Mouse (Mus musculus) intestine, postnatal 0 days (tissue): Measurements from ENCODE around the gene Rhod. TPM values are rescaled to one million over a fixed set of nuclear protein-coding genes. Genes with fewer than 3 reads are reported as not detected.

Source experiments
- ATAC-seq: fragments of 200-750 bp; cut with Nextera tagmentation; 2 replicates; pipeline ENCODE4 v1.8.0; 2017; ENCODE audit warnings: mild to moderate bottlenecking, moderate TSS enrichment, moderate library complexity
- H3K27ac ChIP-seq: fragments of 300-500 bp; sonication (generic); 2 replicates; pipeline ENCODE4 v1.5.1; 2014; ENCODE audit warnings: mild to moderate bottlenecking, low read depth, low read length, moderate library complexity
- H3K27me3 ChIP-seq: fragments of 300-500 bp; sonication (generic); replicated peaks from 2 replicates; pipeline ENCODE4 v1.6.1; 2014; ENCODE audit warnings: low read length, mixed read lengths; ENCODE audit not compliant: control insufficient read depth, insufficient read depth
- H3K36me3 ChIP-seq: fragments of 300-500 bp; sonication (generic); 2 replicates; pipeline ENCODE4 v1.6.1; 2014; ENCODE audit warnings: mild to moderate bottlenecking, moderate library complexity; ENCODE audit not compliant: control insufficient read depth, insufficient read depth
- H3K4me1 ChIP-seq: fragments of 300-500 bp; sonication (generic); replicated peaks from 2 replicates; pipeline ENCODE4 v1.6.1; 2014; ENCODE audit warnings: antibody characterized with exemption, low read length, mixed read lengths; ENCODE audit not compliant: control insufficient read depth, insufficient read depth
- H3K4me2 ChIP-seq: fragments of 300-500 bp; sonication (generic); replicated peaks from 2 replicates; pipeline ENCODE4 v1.6.1; 2014; ENCODE audit warnings: low read depth, mild to moderate bottlenecking, moderate library complexity
- H3K4me3 ChIP-seq: fragments of 300-500 bp; sonication (generic); 2 replicates; pipeline ENCODE4 v1.5.1; 2014; ENCODE audit warnings: low read depth, low read length
- H3K9ac ChIP-seq: fragments of 300-500 bp; sonication (generic); 2 replicates; pipeline ENCODE4 v1.6.1; 2014; ENCODE audit warnings: mild to moderate bottlenecking, low read depth, low read length
- H3K9me3 ChIP-seq: fragments of 300-500 bp; sonication (generic); 2 replicates; pipeline ENCODE4 v1.6.1; 2016; ENCODE audit warnings: mixed run types; ENCODE audit not compliant: control insufficient read depth
- CTCF ChIP-seq: sonication (generic); IDR thresholded peaks from 2 replicates; pipeline ENCODE4 v1.5.1; 2016; ENCODE audit warnings: low read depth, mild to moderate bottlenecking, control low read depth, antibody characterized with exemption, moderate library complexity
- WGBS: fragments of 180-500 bp; shearing (Covaris S2); extraction: QIAGEN DNeasy Blood & Tissue Kit; methylation state at CpG from one replicate; pipeline ENCODE4 v1.1.7; 2014; 5-methylcytosine and 5-hydroxymethylcytosine counted together
- polyA plus RNA-seq: library from polyadenylated mRNA; unstranded; fragments of >200 nt; fragmentation: Nextera tagmentation; extraction: Ambion mirVana; gene quantifications from 2 replicates; pipeline ENCODE4 v1.2.1, GENCODE M21; 2015

The Rhod gene
- polyA plus RNA-seq, 1 experiment from 2014 or later: 60.3 TPM

- no peak for ATAC-seq
- H3K9me3 ChIP-seq: no peaks in the 10 kb centered on the region
- TF ChIP-seq CTCF: no peak
- H3K27me3 ChIP-seq: no peaks in the 10 kb centered on the region
- no peak overlapping the region for H3K4me3 ChIP-seq
- no peaks in the 10 kb centered on the region for H3K36me3 ChIP-seq
- 0 out of 2 replicates have a peak, but pooled peaks cover 5% of the 10 kb centered on the region for H3K4me1 ChIP-seq
- 65% methylated on average over 6 of the region's 6 CpGs for WGBS
- H3K4me2 ChIP-seq: peak overlapping the region; percentile 94
- no peak overlapping the region for H3K27ac ChIP-seq
- no peak overlapping the region for H3K9ac ChIP-seq
These were observed 1.3 kb downstream of the Rhod start for GRCm38 (mm10) chr19:4437886-4438285.

GRCm38 (mm10) chr19:4436254-4436653, 3.0 kb downstream of the Rhod start:
- Histone ChIP-seq H3K4me1 (0 out of 2 replicates have a peak, but pooled peaks cover 5% of the 10 kb centered on the region), H3K27me3 (no peaks in the 10 kb centered on the region), H3K4me2 (no peak overlapping the region), H3K27ac (0 out of 2 replicates have a peak overlapping the region, but pooled peaks have one; percentile 28), H3K9ac (no peak overlapping the region), H3K36me3 (peaks cover 5% of the 10 kb centered on the region; the same call in 1 of the 2 replicates), H3K9me3 (no peaks in the 10 kb centered on the region), H3K4me3 (no peak overlapping the region)
- WGBS: 54% methylated on average over 3 of the region's 3 CpGs
- no peak for TF ChIP-seq CTCF
- ATAC-seq: peak; percentile 34

DNA sequence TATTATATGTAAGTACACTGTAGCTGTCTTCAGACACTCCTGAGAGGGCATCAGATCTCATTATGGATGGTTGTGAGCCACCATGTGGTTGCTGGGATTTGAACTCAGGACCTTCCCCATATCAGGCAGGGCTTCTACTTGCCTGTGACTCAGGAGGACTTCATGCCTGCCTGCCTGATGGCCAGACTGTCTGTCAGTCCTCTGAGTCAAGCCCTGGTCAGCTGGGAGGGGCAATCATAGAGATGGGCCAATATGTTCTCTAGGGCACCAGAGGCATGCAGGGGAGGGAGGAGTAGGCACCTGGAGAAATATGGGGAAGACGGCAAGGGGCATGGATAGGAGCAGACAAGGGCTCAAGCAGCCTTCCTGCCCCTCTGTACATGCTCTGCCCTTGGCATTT, 4.2 kb downstream of the Rhod start:
- H3K4me1 ChIP-seq: 0 out of 2 replicates have a peak, but pooled peaks cover 5% of the 10 kb centered on the region
- H3K36me3 ChIP-seq: peaks cover 5% of the 10 kb centered on the region; the same call in 1 of the 2 replicates
- H3K27ac ChIP-seq: no peak overlapping the region
- no peaks in the 10 kb centered on the region for H3K9me3 ChIP-seq
- H3K4me2 ChIP-seq: no peak overlapping the region
- ATAC-seq: no peak
- H3K27me3 ChIP-seq: no peaks in the 10 kb centered on the region
- no peak for TF ChIP-seq CTCF
- no peak overlapping the region for H3K4me3 ChIP-seq
- WGBS: 95% methylated on average over 1 of the region's 1 CpGs
- H3K9ac ChIP-seq: no peak overlapping the region

- Histone ChIP-seq H3K9ac (no peak overlapping the region), H3K4me1 (0 out of 2 replicates have a peak, but pooled peaks cover under 1% of the 10 kb centered on the region), H3K27ac (no peak overlapping the region), H3K9me3 (no peaks in the 10 kb centered on the region), H3K36me3 (peaks cover 5% of the 10 kb centered on the region; the same call in 1 of the 2 replicates), H3K4me2 (no peak overlapping the region), H3K27me3 (no peaks in the 10 kb centered on the region), H3K4me3 (no peak overlapping the region)
- no peak for TF ChIP-seq CTCF
- whole genome bisulfite sequencing: 94% methylated on average over 1 of the region's 1 CpGs
- ATAC-seq: no peak
These were observed 5.5 kb downstream of the Rhod start for GRCm38 (mm10) chr19:4433756-4434155.

DNA sequence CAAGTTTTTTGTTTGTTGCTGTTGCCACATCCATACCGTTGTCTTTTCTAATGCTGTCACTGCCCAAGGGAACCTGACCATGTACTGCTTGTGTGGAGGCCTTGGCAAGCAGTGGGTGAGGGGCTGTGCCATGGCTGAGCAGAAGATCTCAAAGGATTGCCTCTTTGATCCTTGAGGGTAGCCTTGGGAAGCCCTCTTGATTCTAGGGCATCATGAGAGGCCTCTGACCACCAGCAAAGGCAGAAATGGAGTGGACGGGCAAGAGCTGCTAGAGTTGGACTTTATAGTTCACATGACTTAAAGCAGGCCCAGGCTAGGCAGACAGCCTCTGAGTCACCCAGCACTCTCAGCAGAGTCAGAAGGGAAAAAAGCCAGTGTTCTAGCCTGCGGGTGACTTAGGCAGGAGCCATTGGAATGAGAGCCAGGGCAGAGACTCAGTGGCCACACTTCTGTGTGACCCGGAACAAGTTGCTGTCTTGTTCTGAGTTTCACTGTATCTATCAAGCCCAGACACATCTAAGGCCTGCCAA, 9.1 kb downstream of the Rhod start:
- no peak overlapping the region for H3K9ac ChIP-seq
- H3K36me3 ChIP-seq: peaks cover 8% of the 10 kb centered on the region; the same call in 1 of the 2 replicates
- ATAC-seq: peak; percentile 29
- no peak for TF ChIP-seq CTCF
- H3K4me2 ChIP-seq: no peak overlapping the region
- H3K27ac ChIP-seq: peak overlapping the region; percentile 46; the same call in 1 of the 2 replicates
- H3K27me3 ChIP-seq: no peaks in the 10 kb centered on the region
- H3K4me3 ChIP-seq: no peak overlapping the region
- no peaks in the 10 kb centered on the region for H3K9me3 ChIP-seq
- WGBS: 83% methylated on average over 4 of the region's 4 CpGs
- H3K4me1 ChIP-seq: no peaks in the 10 kb centered on the region

- H3K36me3 ChIP-seq: peaks cover 10% of the 10 kb centered on the region
- H3K4me3 ChIP-seq: no peak overlapping the region
- ATAC-seq: no peak
- 75% methylated on average over 19 of the region's 19 CpGs for WGBS
- no peaks in the 10 kb centered on the region for H3K27me3 ChIP-seq
- no peak overlapping the region for H3K27ac ChIP-seq
- H3K4me1 ChIP-seq: no peaks in the 10 kb centered on the region
- H3K9me3 ChIP-seq: no peaks in the 10 kb centered on the region
- no peak overlapping the region for H3K4me2 ChIP-seq
- TF ChIP-seq CTCF: peak; percentile 77
- H3K9ac ChIP-seq: no peak overlapping the region
These were observed 13.4 kb downstream of the Rhod start for GRCm38 (mm10) chr19:4425610-4426366.
